Mouse (Mus musculus): ENCODE measurements around the gene Emilin1. TPM values are rescaled to one million over a fixed set of nuclear protein-coding genes. Genes with fewer than 3 reads are reported as not detected.

The Emilin1 gene
- polyA plus RNA-seq, 1 experiment from 2014 or later = 187 TPM

DNA sequence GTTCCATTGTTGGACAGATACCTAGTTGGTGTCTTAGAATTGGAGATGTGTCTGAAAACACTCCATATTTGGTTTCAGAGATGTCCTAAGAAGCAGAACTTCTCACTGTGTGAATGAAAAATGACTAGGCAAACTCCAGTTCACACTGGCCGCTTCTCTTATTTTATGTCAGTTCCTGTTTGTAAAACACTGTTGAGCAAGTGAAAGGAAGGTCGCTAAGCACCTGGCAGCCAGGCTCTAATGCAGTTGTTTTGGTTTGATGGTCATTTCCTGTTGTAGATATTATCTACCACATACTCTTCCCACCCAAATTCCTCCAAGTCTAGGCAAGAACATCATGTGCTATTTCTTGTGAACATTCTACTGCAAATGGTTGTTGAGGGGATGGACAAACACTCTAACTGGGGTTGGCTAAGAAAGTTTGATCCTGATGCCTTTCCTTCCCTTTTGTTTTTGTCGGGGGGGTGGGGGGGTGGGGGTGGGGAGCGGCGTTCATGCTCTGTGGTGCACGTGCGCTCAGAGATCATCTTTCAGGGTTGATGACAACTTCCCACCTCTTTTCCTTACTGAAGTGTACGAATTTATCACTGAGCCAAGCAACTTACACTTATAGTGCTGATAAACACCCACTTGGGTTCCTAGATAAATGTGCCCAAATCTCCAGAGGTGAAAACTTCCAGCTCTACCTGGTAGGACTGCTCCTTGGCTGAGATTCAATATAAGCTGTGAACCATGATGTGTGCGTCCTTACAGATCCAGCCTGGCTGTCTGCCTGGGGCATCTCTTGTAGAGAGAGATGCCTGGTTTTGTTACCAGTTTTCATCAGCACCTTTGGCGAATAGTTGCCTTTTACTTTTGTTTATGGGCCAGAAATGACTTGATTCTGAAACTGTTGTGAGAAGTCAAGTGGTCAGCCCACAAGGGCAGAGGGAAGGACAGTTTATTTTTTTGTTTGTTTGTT lies 48.6 kb downstream of the Emilin1 start:
- no peak for ATAC-seq (replicated peaks; ENCODE audit: low FRiP score, low TSS enrichment, low read depth)
- H3K36me3 ChIP-seq (ENCODE audit: control insufficient read depth, insufficient read depth, low read length) = peaks cover 10% of the 10 kb centered on the region
- DNase-seq (ENCODE audit: low spot score) = no peak
- H3K9me3 ChIP-seq (ENCODE audit: control insufficient read depth, low read length) = no peaks in the 10 kb centered on the region
- WGBS = 71% methylated on average over 10 of the region's 10 CpGs
- no peak overlapping the region for H3K9ac ChIP-seq (ENCODE audit: low read length)
- H3K4me2 ChIP-seq (ENCODE audit: low read length) = no peak overlapping the region
- H3K4me3 ChIP-seq (ENCODE audit: low read depth, low read length) = no peak overlapping the region
- peaks cover 17% of the 10 kb centered on the region for H3K4me1 ChIP-seq (replicated peaks; ENCODE audit: control insufficient read depth, insufficient read depth, low read length)
- H3K27me3 ChIP-seq (replicated peaks; ENCODE audit: control insufficient read depth, insufficient read depth, low read length) = no peaks in the 10 kb centered on the region
- H3K27ac ChIP-seq (ENCODE audit: low read depth) = no peak overlapping the region

DNA sequence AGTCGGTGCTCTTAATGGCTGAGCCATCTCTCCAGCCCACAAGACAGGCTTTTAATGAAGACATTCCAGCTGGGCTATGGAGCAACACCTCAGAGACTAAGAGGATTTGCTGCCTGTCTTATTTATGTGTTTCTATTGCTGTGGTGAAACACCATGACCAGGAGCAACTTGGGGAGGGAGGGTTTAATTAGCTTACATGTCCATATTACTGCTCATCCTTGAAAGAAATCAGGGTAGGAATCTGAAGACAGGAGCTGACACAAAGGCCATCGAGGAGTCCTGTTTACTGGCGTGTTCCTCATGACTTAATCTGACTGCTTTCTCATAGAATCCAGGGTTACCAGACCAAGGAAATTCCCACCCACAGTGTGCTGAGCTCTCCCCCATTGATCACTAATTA lies 50.7 kb downstream of the Emilin1 start:
- H3K27ac ChIP-seq (ENCODE audit: low read depth) = no peak overlapping the region
- H3K4me3 ChIP-seq (ENCODE audit: low read depth, low read length) = no peak overlapping the region
- H3K9me3 ChIP-seq (ENCODE audit: control insufficient read depth, low read length) = no peaks in the 10 kb centered on the region
- 86% methylated on average over 3 of the region's 3 CpGs for WGBS
- H3K36me3 ChIP-seq (ENCODE audit: control insufficient read depth, insufficient read depth, low read length) = no peaks in the 10 kb centered on the region
- H3K4me1 ChIP-seq (replicated peaks; ENCODE audit: control insufficient read depth, insufficient read depth, low read length) = peaks cover 4% of the 10 kb centered on the region; the same call in 1 of the 2 replicates
- ATAC-seq (replicated peaks; ENCODE audit: low FRiP score, low TSS enrichment, low read depth) = no peak
- H3K4me2 ChIP-seq (ENCODE audit: low read length) = no peak overlapping the region
- H3K27me3 ChIP-seq (replicated peaks; ENCODE audit: control insufficient read depth, insufficient read depth, low read length) = no peaks in the 10 kb centered on the region
- DNase-seq (ENCODE audit: low spot score) = no peak
- no peak overlapping the region for H3K9ac ChIP-seq (ENCODE audit: low read length)

DNA sequence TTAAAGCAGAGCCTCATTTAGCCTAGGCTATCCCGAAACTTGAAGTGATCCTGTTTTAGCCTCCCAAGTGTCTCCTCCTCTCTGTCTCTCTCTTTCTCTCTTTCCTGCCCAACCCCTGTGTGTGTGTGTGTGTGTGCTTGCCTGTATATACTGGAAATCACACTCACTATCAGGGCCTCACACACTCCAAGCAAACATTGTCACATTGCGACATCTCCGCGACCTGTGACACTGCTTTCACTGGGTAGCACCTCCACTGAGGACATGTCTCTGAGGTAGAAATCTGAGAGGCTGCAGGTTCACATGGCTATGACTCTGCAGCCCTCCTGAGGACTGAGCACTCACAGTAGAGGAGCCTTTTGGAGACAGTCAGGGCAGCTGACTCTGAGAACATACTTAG lies 53.0 kb downstream of the Emilin1 start:
- Histone ChIP-seq H3K9ac (ENCODE audit: low read length) (no peak overlapping the region), H3K36me3 (ENCODE audit: control insufficient read depth, insufficient read depth, low read length) (no peaks in the 10 kb centered on the region), H3K27me3 (replicated peaks; ENCODE audit: control insufficient read depth, insufficient read depth, low read length) (no peaks in the 10 kb centered on the region), H3K27ac (ENCODE audit: low read depth) (no peak overlapping the region), H3K4me1 (replicated peaks; ENCODE audit: control insufficient read depth, insufficient read depth, low read length) (no peaks in the 10 kb centered on the region), H3K4me2 (ENCODE audit: low read length) (no peak overlapping the region), H3K9me3 (ENCODE audit: control insufficient read depth, low read length) (no peaks in the 10 kb centered on the region), H3K4me3 (ENCODE audit: low read depth, low read length) (no peak overlapping the region)
- 88% methylated on average over 4 of the region's 4 CpGs for WGBS
- ATAC-seq (replicated peaks; ENCODE audit: low FRiP score, low TSS enrichment, low read depth) = no peak
- DNase-seq (ENCODE audit: low spot score) = no peak

- no peak within 1 kb of the TSS for H3K4me3 ChIP-seq (ENCODE audit: low read depth, low read length)
- no peaks in the 10 kb centered on the region for H3K27me3 ChIP-seq (replicated peaks; ENCODE audit: control insufficient read depth, insufficient read depth, low read length)
- H3K9me3 ChIP-seq (ENCODE audit: control insufficient read depth, low read length) = no peaks in the 10 kb centered on the region
- ATAC-seq (replicated peaks; ENCODE audit: low FRiP score, low TSS enrichment, low read depth) (no peak), DNase-seq (ENCODE audit: low spot score) (no peak)
- H3K36me3 ChIP-seq (ENCODE audit: control insufficient read depth, insufficient read depth, low read length) = no peaks in the 10 kb centered on the region
- H3K27ac ChIP-seq (ENCODE audit: low read depth) = no peak within 1 kb of the TSS
- H3K4me1 ChIP-seq (replicated peaks; ENCODE audit: control insufficient read depth, insufficient read depth, low read length) = no peaks in the 10 kb centered on the region
- H3K4me2 ChIP-seq (ENCODE audit: low read length) = no peak within 1 kb of the TSS
- H3K9ac ChIP-seq (ENCODE audit: low read length) = no peak within 1 kb of the TSS
- 66% methylated on average over 8 of the region's 8 CpGs for WGBS
These were observed 55.2 kb downstream of the Emilin1 start, which contains the start of gene Tcf23 for GRCm38 (mm10) chr5:30968416-30968815. Tcf23 (plus strand) TSS chr5:30968662.

DNA sequence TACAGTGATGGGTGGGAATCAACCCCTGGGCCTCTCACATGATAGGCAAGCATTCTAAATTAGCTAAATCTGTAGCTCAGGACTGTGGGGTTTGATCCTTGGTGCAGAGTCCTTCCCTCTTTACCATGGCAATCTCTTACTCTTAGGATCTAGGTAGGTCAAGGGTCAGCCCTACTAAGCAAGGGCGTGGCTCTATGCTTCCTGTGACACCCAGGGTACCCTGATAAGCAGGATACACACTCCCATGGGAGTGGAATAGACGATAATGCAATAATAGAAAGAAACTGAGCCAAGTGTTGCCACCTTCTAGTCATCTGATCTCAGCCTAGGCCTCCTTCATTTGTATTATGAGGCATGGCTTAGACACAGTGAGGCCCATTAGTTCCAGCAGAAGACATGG lies 56.2 kb downstream of the Emilin1 start:
- no peaks in the 10 kb centered on the region for H3K27me3 ChIP-seq (replicated peaks; ENCODE audit: control insufficient read depth, insufficient read depth, low read length)
- no peaks in the 10 kb centered on the region for H3K9me3 ChIP-seq (ENCODE audit: control insufficient read depth, low read length)
- H3K4me1 ChIP-seq (replicated peaks; ENCODE audit: control insufficient read depth, insufficient read depth, low read length) = no peaks in the 10 kb centered on the region
- no peak overlapping the region for H3K4me2 ChIP-seq (ENCODE audit: low read length)
- DNase-seq (ENCODE audit: low spot score) (no peak), ATAC-seq (replicated peaks; ENCODE audit: low FRiP score, low TSS enrichment, low read depth) (no peak)
- no peaks in the 10 kb centered on the region for H3K36me3 ChIP-seq (ENCODE audit: control insufficient read depth, insufficient read depth, low read length)
- H3K27ac ChIP-seq (ENCODE audit: low read depth) = no peak overlapping the region
- H3K4me3 ChIP-seq (ENCODE audit: low read depth, low read length) = no peak overlapping the region
- H3K9ac ChIP-seq (ENCODE audit: low read length) = no peak overlapping the region
- 76% methylated on average over 2 of the region's 2 CpGs for WGBS

Other genes with a start within 250 kb of the Emilin1 start
- gene Cenpa, start 246.6 kb upstream of the Emilin1 start, polyA plus RNA-seq (2014; fragmentation: Nextera tagmentation; extraction: Ambion mirVana) = 292 and 293 TPM in 2 replicates
- gene Dpysl5, start 201.8 kb upstream of the Emilin1 start, polyA plus RNA-seq (2014; fragmentation: Nextera tagmentation; extraction: Ambion mirVana) = 8.7 and 10.4 TPM in 2 replicates
- gene Mapre3, start 98.8 kb upstream of the Emilin1 start, polyA plus RNA-seq (2014; fragmentation: Nextera tagmentation; extraction: Ambion mirVana) = 18.5 and 19.2 TPM in 2 replicates
- gene Tmem214, start 45.4 kb upstream of the Emilin1 start, polyA plus RNA-seq (2014; fragmentation: Nextera tagmentation; extraction: Ambion mirVana) = 59.9 and 60.7 TPM in 2 replicates
- gene Agbl5, start 24.7 kb upstream of the Emilin1 start, polyA plus RNA-seq (2014; fragmentation: Nextera tagmentation; extraction: Ambion mirVana) = 25.4 and 26.4 TPM in 2 replicates
- gene Ost4, start 5.6 kb upstream of the Emilin1 start, polyA plus RNA-seq (2014; fragmentation: Nextera tagmentation; extraction: Ambion mirVana) = 482 and 490 TPM in 2 replicates
- gene Khk, start 8.0 kb downstream of the Emilin1 start, polyA plus RNA-seq (2014; fragmentation: Nextera tagmentation; extraction: Ambion mirVana) = 21.6 and 21.9 TPM in 2 replicates
- gene Cgref1, start 32.2 kb downstream of the Emilin1 start, polyA plus RNA-seq (2014; fragmentation: Nextera tagmentation; extraction: Ambion mirVana) = 10.3 and 14.2 TPM in 2 replicates
- gene Preb, start 47.0 kb downstream of the Emilin1 start, polyA plus RNA-seq (2014; fragmentation: Nextera tagmentation; extraction: Ambion mirVana) = 110 and 119 TPM in 2 replicates
- gene Tcf23, start 55.3 kb downstream of the Emilin1 start, polyA plus RNA-seq (2014; fragmentation: Nextera tagmentation; extraction: Ambion mirVana) = 0.42 and 0.68 TPM in 2 replicates
- 170 and 178 TPM in 2 replicates for gene Atraid, start 134.9 kb downstream of the Emilin1 start, polyA plus RNA-seq (2014; fragmentation: Nextera tagmentation; extraction: Ambion mirVana)
- 12.2 and 12.3 TPM in 2 replicates for gene Slc5a6, start 135.5 kb downstream of the Emilin1 start, polyA plus RNA-seq (2014; fragmentation: Nextera tagmentation; extraction: Ambion mirVana)
- gene Cad, start 141.4 kb downstream of the Emilin1 start, polyA plus RNA-seq (2014; fragmentation: Nextera tagmentation; extraction: Ambion mirVana) = 31.2 and 32.4 TPM in 2 replicates
- not detected in 2 replicates for gene Dnajc5g, start 192.9 kb downstream of the Emilin1 start, polyA plus RNA-seq (2014; fragmentation: Nextera tagmentation; extraction: Ambion mirVana)
- gene Slc30a3, start 194.8 kb downstream of the Emilin1 start, polyA plus RNA-seq (2014; fragmentation: Nextera tagmentation; extraction: Ambion mirVana) = 0.20 and 0.23 TPM in 2 replicates
- gene Trim54, start 203.3 kb downstream of the Emilin1 start, polyA plus RNA-seq (2014; fragmentation: Nextera tagmentation; extraction: Ambion mirVana) = not detected in 2 replicates
- gene Ucn, start 225.4 kb downstream of the Emilin1 start, polyA plus RNA-seq (2014; fragmentation: Nextera tagmentation; extraction: Ambion mirVana) = not detected in 2 replicates
- 62.2 and 72.5 TPM in 2 replicates for gene Mpv17, start 240.8 kb downstream of the Emilin1 start, polyA plus RNA-seq (2014; fragmentation: Nextera tagmentation; extraction: Ambion mirVana)